Mouse (Mus musculus) MEL (cell line): ENCODE results near the gene Mrps17.

ENCODE experiments used
- CTCF ChIP-seq, 3 experiments: IDR thresholded peaks in 2 of 3; conservative IDR thresholded peaks in 1 of 3; 2 replicates each; pipeline ENCODE4 v1.5.1; 2011 to 2012; ENCODE audit warnings: low read length in 3 of 3, low read depth in 2 of 3, mild to moderate bottlenecking in 2 of 3, improper control_type of control experiment in 1 of 3, inconsistent platforms in 1 of 3, mixed read lengths in 1 of 3, moderate library complexity in 1 of 3; ENCODE audit not compliant: control insufficient read depth in 1 of 3, insufficient read depth in 1 of 3, poor library complexity in 1 of 3, severe bottlenecking in 1 of 3
- HCFC1 ChIP-seq: IDR thresholded peaks from 2 replicates; pipeline ENCODE4 v1.6.1; 2012; ENCODE audit warnings: low read depth, mild to moderate bottlenecking, inconsistent platforms, low read length, improper control_type of control experiment, moderate library complexity
- KAT2A ChIP-seq: conservative IDR thresholded peaks from 2 replicates; pipeline ENCODE4 v1.6.1; 2012; ENCODE audit warnings: low read depth, low read length, improper control_type of control experiment, inconsistent platforms
- NELFE ChIP-seq: IDR thresholded peaks from 2 replicates; pipeline ENCODE4 v1.6.1; 2011; ENCODE audit warnings: low read depth, low read length, improper control_type of control experiment
- POLR2AphosphoS2 ChIP-seq: IDR thresholded peaks from 2 replicates; pipeline ENCODE4 v1.6.1; 2011; ENCODE audit warnings: low read length, improper control_type of control experiment

DNA sequence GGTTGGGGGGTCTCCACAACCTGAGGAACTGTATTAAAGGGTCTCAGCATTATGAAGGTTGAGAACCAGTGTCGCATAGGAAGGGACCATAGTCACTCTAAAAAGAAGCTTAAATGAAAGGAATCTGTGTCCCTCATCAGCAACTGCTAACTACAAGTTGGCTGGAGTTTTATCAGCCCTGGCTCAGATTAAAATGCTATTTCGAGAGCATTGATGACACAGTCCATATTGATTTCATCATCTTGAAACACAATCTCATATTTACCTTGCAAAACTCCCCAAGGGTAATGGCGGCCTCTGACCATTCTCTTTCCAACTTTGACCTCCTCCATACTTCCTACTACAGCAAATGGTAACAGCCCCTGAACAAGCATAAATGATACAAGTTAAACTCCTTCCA is 24.8 kb upstream of the Mrps17 start:
- TF ChIP-seq KAT2A (no peak), POLR2AphosphoS2 (no peak), NELFE (no peak), CTCF (IDR thresholded peaks at IDR 0.05 in 2 of 3, conservative IDR thresholded peaks at IDR 0.05 in 1 of 3; ENCODE audit: control insufficient read depth in 1 of 3, insufficient read depth in 1 of 3, low read depth in 2 of 3, low read length in 3 of 3, poor library complexity in 1 of 3, severe bottlenecking in 1 of 3) (no peak), HCFC1 (no peak)
